14 mouse cellular contexts compared by ENCODE assay signal in the genomic region with DNA sequence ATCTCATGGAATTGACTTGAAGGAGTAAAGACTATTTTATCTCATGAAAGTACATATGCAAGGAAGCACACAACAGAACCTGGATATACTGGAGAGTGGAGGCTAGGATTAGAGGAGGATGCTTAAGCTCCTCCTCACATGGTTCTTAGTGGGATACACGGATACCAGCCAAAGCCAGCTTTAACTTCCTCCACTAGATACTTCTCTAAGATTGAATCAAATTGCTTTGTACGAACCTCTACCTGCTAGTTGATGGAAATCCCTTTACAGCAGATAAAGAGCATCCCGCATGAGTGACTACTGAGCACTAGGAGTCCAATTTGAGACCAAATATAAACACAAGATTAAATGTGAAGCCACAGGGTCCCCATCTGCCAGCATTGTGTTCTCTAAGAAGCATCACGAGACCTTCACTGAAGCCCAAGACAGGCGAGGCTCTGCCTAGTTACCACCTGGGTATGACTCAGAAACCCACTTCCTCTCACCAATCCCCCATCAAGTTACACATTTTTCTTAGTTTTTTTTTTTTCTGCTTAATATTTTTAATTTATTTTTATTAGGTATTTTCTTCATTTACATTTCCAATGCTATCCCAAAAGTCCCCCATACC.
A peak's percentile ranks its signal among the peaks of the same experiment; 100 is the strongest.
DNase-seq lines count a peak whose midpoint lies in the region; ATAC-seq and TF ChIP-seq lines count a peak whose summit lies in the region.
"Had no signal": no experiment of that assay in that cellular context is flagged by ENCODE, and none has a peak within 500 bp of the region (broad histone marks: within the 10 kb centered on the region; RNA-seq: fewer than 3 reads in every experiment).

No protein-coding gene starts in this region.

- no peak overlapping the region for H3K9ac ChIP-seq in hindbrain, embryonic 13.5 days
- H3K9ac ChIP-seq: forebrain, postnatal 0 days; hindbrain, embryonic 14.5 days had no signal

- 8% methylated on average over 5 of the region's 5 CpGs for whole genome bisulfite sequencing in thymus, adult 2 months
- 86% methylated on average over 5 of the region's 5 CpGs for whole genome bisulfite sequencing in hindbrain, embryonic 13.5 days

- H3K9me3 ChIP-seq in hindbrain, embryonic 13.5 days = no peaks in the 10 kb centered on the region

- no peak overlapping the region for H3K4me2 ChIP-seq in hindbrain, embryonic 13.5 days
- H3K4me2 ChIP-seq: hindbrain, embryonic 14.5 days had no signal

- TF ChIP-seq POLR2A in thymus, adult 2 months (IDR thresholded peaks at IDR 0.05; ENCODE audit: control insufficient read depth, extremely low read depth, insufficient read depth, low read length, poor library complexity) = no peak

- H3K36me3 ChIP-seq in thymus, adult 2 months (ENCODE audit: control insufficient read depth, insufficient read depth, low read length) = no peaks in the 10 kb centered on the region
- H3K36me3 ChIP-seq in hindbrain, embryonic 13.5 days = no peaks in the 10 kb centered on the region

- H3K4me3 ChIP-seq in thymus, adult 2 months (ENCODE audit: control insufficient read depth, insufficient read depth, low read length) = no peak overlapping the region
- no peak overlapping the region for H3K4me3 ChIP-seq in hindbrain, embryonic 13.5 days
- H3K4me3 ChIP-seq: myocyte had no signal

- H3K4me1 ChIP-seq in thymus, adult 2 months (replicated peaks; ENCODE audit: control insufficient read depth, insufficient read depth, low read length) = peaks cover 7% of the 10 kb centered on the region
- no peaks in the 10 kb centered on the region for H3K4me1 ChIP-seq in hindbrain, embryonic 13.5 days (replicated peaks)

- peak overlapping the region; percentile 51 for H3K27ac ChIP-seq in thymus, adult 2 months (ENCODE audit: control insufficient read depth, insufficient read depth, low read length)
- no peak overlapping the region for H3K27ac ChIP-seq in hindbrain, embryonic 13.5 days
- H3K27ac ChIP-seq: hindbrain, embryonic 14.5 days had no signal

- no peaks in the 10 kb centered on the region for H3K27me3 ChIP-seq in thymus, adult 2 months (ENCODE audit: control insufficient read depth, insufficient read depth, low read length)
- H3K27me3 ChIP-seq in hindbrain, embryonic 13.5 days = no peaks in the 10 kb centered on the region

- peak; percentile 67; the same call in 1 of the 2 replicates for ATAC-seq in cerebellum, adult (ENCODE audit: insufficient number of reproducible peaks, low FRiP score, low TSS enrichment)
- ATAC-seq in common myeloid progenitor, adult 5-6 weeks (replicated peaks; ENCODE audit: low read depth, poor library complexity, severe bottlenecking) = peak; percentile 58
- no peak for ATAC-seq in hindbrain, embryonic 13.5 days (ENCODE audit: low FRiP score)
- ATAC-seq: forebrain, postnatal 0 days had no signal

- DNase-seq in cerebellum, postnatal 4 days (ENCODE audit: low spot score in 2 of 2) = no peak
- peak; percentile 75 for DNase-seq in CD4-positive, CD25-positive, alpha-beta regulatory T cell, adult 2 months (ENCODE audit: low read depth, low spot score)
- peak; percentile 46 for DNase-seq in thymus, adult 2 months
- DNase-seq in right cerebral cortex, postnatal 4 days = no peak
- DNase-seq in lung, postnatal 25 days (ENCODE audit: low spot score) = no peak
- DNase-seq: embryo, embryonic 11 days; forebrain, postnatal 0 days; gastrocnemius, postnatal 10 days; lung, adult 2 months had no signal

- TF ChIP-seq CTCF in thymus, adult 2 months (IDR thresholded peaks at IDR 0.05; ENCODE audit: borderline replicate concordance, control insufficient read depth, extremely low read depth, insufficient read depth, low read length, poor library complexity) = no peak

Comparison
In these comparisons a context has a peak if more than half of its experiments do, and no peak if none do; other contexts are left out.
1. DNase-seq: peak in CD4-positive, CD25-positive, alpha-beta regulatory T cell, adult 2 months (single experiment) and thymus, adult 2 months (single experiment); none in cerebellum, postnatal 4 days (0 of 2), right cerebral cortex, postnatal 4 days (single experiment) and lung, postnatal 25 days (single experiment).